Mouse (Mus musculus) erythroblast, embryonic 14.5 days (primary cell): ENCODE measurements around the gene Bco2.

ENCODE experiments used
- GATA1 ChIP-seq: IDR thresholded peaks from 2 replicates; pipeline ENCODE4 v1.6.1; 2012; ENCODE audit warnings: low read length, inconsistent platforms, mixed read lengths
- TAL1 ChIP-seq: IDR thresholded peaks from 3 replicates; pipeline ENCODE4 v1.6.1; 2012; ENCODE audit warnings: low read length, inconsistent platforms, mixed read lengths

- no peak for TF ChIP-seq GATA1
- TF ChIP-seq TAL1: no peak
Measured at GRCm38 (mm10) chr9:50552206-50552605, 2.8 kb downstream of the Bco2 start.
